Mouse (Mus musculus): ENCODE measurements around the gene Caly.
A peak's percentile ranks its signal among the peaks of the same experiment; 100 is the strongest.

Gene Caly

DNA sequence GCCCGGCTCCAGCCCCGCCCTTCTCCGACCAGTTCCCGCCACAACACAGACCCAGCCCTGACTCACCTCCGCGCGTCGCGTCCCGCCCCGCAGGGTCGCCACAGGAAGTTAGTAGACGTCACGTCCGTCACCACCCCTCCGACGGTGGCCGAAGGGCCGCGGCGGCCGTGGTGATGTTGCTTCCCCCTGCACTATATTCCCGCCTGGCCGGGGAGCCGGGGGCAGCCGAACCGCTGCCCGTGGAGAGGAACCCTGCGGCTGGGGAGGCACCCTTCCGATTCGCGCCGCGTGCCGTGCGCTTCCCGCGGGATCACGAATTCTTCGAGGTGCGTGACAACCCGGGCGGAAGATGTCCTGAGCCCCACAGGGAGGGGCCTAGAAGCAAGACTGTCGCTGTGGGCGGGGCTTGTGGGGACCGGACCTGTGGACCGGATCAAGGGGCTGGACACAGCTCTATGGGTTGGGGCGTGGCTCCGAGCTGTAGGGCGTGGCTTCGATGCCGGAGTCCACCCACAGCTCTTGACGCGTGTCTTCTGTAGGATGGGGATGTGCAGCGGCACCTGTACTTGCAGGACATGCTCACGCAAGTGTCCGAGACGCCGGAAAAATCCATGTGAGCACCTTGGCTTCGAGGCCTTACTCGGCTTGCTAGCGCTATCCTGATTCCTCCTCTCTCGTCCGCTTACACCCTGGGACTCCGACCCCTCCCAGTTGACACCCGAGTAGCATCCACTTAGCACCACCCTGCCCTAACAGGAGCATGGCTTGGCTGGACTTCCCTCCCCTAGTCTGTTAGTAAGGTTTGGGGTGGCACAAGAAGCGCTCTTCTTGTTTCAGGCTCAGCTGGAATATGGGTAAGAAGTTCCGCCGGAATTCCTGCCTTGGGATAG lies 45.8 kb downstream of the Caly start, which contains the start of the genes Zfp511 and Tubgcp2:
Zfp511 (plus strand) TSS at position 111 of the 890 bp plus-strand sequence.
Tubgcp2 (minus strand) TSS at position 389 of the 890 bp plus-strand sequence.
- peak; percentile 79 for DNase-seq (ENCODE audit: low spot score)

DNA sequence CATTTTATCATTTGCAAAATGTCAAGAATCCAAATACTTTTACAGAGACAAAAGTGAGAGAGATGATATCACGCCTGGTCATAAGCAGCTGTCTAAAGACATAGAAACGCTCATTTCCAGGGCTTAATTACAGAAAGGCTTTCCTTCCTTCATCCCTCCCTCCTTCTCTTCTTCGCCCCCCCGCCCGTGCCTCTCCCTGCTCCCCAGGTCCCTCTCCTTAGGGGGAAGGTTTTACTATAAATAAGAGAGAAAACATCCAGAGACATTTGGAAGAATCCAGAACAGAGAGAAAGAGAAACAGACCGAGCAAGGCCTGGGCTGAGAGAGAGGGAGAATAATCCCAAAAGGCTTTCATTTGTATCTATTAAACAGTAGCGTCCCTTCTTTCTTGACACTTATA lies 46.9 kb downstream of the Caly start:
- no peak for DNase-seq (ENCODE audit: low spot score)

DNA sequence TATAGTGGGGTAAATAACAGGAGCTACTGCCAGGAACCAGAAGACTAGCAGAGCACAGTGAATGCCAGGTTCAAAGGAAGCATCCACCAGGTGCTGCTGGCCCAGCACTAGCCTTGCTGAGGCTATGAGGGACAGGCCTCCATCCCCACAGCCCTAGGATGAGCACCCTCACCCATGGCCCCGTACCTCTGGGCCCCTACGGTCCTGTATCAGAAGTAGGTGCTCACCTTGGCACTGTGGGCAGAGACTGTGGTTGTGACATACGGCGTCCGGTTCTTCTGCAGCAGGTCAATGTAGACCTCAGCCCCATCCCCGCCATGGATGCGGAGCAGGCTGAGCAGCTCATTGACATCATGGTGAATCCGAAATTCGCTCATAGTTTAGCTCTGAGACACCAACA lies 49.0 kb downstream of the Caly start:
- DNase-seq (ENCODE audit: low spot score): no peak

DNA sequence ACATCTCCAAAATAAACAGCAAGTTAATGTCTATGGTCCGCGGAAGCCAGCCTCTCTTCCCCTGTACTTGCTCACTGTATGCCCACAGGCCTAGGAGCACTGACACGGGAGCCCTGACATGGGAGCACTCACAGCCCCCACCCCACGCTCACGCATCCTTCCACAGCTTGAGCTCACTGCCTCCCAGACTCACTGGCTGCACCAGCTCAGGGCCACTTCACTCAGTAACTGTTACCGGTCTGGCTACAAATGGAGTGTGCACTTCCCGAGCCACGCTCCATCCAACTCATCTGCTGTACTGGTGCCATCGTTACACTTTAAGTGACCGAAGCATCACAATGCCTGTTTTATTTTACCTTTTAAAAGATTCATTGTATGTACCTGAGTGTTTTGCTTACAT lies 50.0 kb downstream of the Caly start:
- DNase-seq (ENCODE audit: low spot score): no peak

DNA sequence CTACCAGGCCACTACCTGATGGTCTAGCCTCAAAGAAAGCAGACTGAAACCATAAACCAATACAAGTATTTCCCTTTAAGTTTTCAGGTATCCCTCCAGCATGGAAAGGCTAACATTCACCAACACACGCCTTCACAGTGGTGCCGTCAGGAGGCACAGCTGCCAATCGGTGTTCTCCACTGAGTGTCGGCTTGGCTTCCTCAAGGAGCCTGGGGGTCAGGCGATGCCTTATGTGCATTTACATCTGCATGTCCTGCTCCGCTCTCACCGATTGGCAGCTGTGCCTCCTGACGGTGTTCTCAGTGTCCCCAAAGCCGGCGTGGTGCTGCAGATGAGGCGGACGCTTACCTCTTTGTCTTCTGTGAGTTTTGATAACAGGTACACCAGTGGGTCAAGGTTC lies 50.6 kb downstream of the Caly start:
- no peak for DNase-seq (ENCODE audit: low spot score)
